Mouse (Mus musculus): ENCODE data around the gene Srpk2. TPM values are rescaled to one million over a fixed set of nuclear protein-coding genes. Genes with fewer than 3 reads are reported as not detected.

The Srpk2 gene
- polyA plus RNA-seq, 1 experiment from 2014 or later = 30.5 TPM

GRCm38 (mm10) chr5:23675499-23676155, 8.8 kb downstream of the Srpk2 start:
- no peaks in the 10 kb centered on the region for H3K9me3 ChIP-seq (ENCODE audit: control insufficient read depth, low read length)
- peak overlapping the region; percentile 79 for H3K9ac ChIP-seq (ENCODE audit: low read depth, low read length)
- H3K4me2 ChIP-seq (ENCODE audit: low read depth, low read length) = peak overlapping the region; percentile 95
- ATAC-seq = peak; percentile 82
- peak overlapping the region; percentile 57 for H3K27ac ChIP-seq (ENCODE audit: low read length)
- no peaks in the 10 kb centered on the region for H3K4me1 ChIP-seq (ENCODE audit: control insufficient read depth, insufficient read depth, low read length)
- peak overlapping the region; percentile 97 for H3K4me3 ChIP-seq (ENCODE audit: low read length)
- no peaks in the 10 kb centered on the region for H3K27me3 ChIP-seq (replicated peaks; ENCODE audit: control insufficient read depth, insufficient read depth, low read length)
- H3K36me3 ChIP-seq (ENCODE audit: control insufficient read depth, insufficient read depth, low read length) = no peaks in the 10 kb centered on the region
- WGBS = under 1% methylated on average over 82 of the region's 95 CpGs

GRCm38 (mm10) chr5:23674829-23675498, 9.5 kb downstream of the Srpk2 start:
- H3K27ac ChIP-seq (ENCODE audit: low read length) = no peak overlapping the region
- H3K27me3 ChIP-seq (replicated peaks; ENCODE audit: control insufficient read depth, insufficient read depth, low read length) = no peaks in the 10 kb centered on the region
- peak overlapping the region; percentile 97 for H3K4me3 ChIP-seq (ENCODE audit: low read length)
- peak overlapping the region; percentile 95 for H3K4me2 ChIP-seq (ENCODE audit: low read depth, low read length)
- ATAC-seq = peak; percentile 68
- peak overlapping the region; percentile 79 for H3K9ac ChIP-seq (ENCODE audit: low read depth, low read length)
- WGBS = under 1% methylated on average over 61 of the region's 61 CpGs
- H3K4me1 ChIP-seq (ENCODE audit: control insufficient read depth, insufficient read depth, low read length) = no peaks in the 10 kb centered on the region
- H3K9me3 ChIP-seq (ENCODE audit: control insufficient read depth, low read length) = no peaks in the 10 kb centered on the region
- H3K36me3 ChIP-seq (ENCODE audit: control insufficient read depth, insufficient read depth, low read length) = no peaks in the 10 kb centered on the region

GRCm38 (mm10) chr5:23672136-23672535, 12.3 kb downstream of the Srpk2 start:
- Histone ChIP-seq H3K9me3 (ENCODE audit: control insufficient read depth, low read length) (no peaks in the 10 kb centered on the region), H3K4me2 (ENCODE audit: low read depth, low read length) (no peak overlapping the region)
- no peak for ATAC-seq

GRCm38 (mm10) chr5:23670880-23671279, 13.5 kb downstream of the Srpk2 start:
- no peaks in the 10 kb centered on the region for H3K27me3 ChIP-seq (replicated peaks; ENCODE audit: control insufficient read depth, insufficient read depth, low read length)
- no peak overlapping the region for H3K27ac ChIP-seq (ENCODE audit: low read length)
- WGBS = 88% methylated on average over 4 of the region's 4 CpGs
- H3K36me3 ChIP-seq (ENCODE audit: control insufficient read depth, insufficient read depth, low read length) = no peaks in the 10 kb centered on the region
- no peaks in the 10 kb centered on the region for H3K9me3 ChIP-seq (ENCODE audit: control insufficient read depth, low read length)
- no peaks in the 10 kb centered on the region for H3K4me1 ChIP-seq (ENCODE audit: control insufficient read depth, insufficient read depth, low read length)
- no peak overlapping the region for H3K9ac ChIP-seq (ENCODE audit: low read depth, low read length)
- H3K4me3 ChIP-seq (ENCODE audit: low read length) = no peak overlapping the region
- no peak overlapping the region for H3K4me2 ChIP-seq (ENCODE audit: low read depth, low read length)
- no peak for ATAC-seq

More at GRCm38 (mm10) chr5:23672136-23672535, 12.3 kb downstream of the Srpk2 start:
- H3K27me3 ChIP-seq (replicated peaks; ENCODE audit: control insufficient read depth, insufficient read depth, low read length) = no peaks in the 10 kb centered on the region
- H3K4me1 ChIP-seq (ENCODE audit: control insufficient read depth, insufficient read depth, low read length) = no peaks in the 10 kb centered on the region
- no peaks in the 10 kb centered on the region for H3K36me3 ChIP-seq (ENCODE audit: control insufficient read depth, insufficient read depth, low read length)
- no peak overlapping the region for H3K4me3 ChIP-seq (ENCODE audit: low read length)
- no peak overlapping the region for H3K9ac ChIP-seq (ENCODE audit: low read depth, low read length)
- 49% methylated on average over 7 of the region's 7 CpGs for WGBS
- no peak overlapping the region for H3K27ac ChIP-seq (ENCODE audit: low read length)

- Histone ChIP-seq H3K4me3 (ENCODE audit: low read length) (no peak overlapping the region), H3K4me1 (ENCODE audit: control insufficient read depth, insufficient read depth, low read length) (no peaks in the 10 kb centered on the region), H3K9ac (ENCODE audit: low read depth, low read length) (no peak overlapping the region), H3K27ac (ENCODE audit: low read length) (no peak overlapping the region), H3K9me3 (ENCODE audit: control insufficient read depth, low read length) (no peaks in the 10 kb centered on the region), H3K36me3 (ENCODE audit: control insufficient read depth, insufficient read depth, low read length) (no peaks in the 10 kb centered on the region), H3K27me3 (replicated peaks; ENCODE audit: control insufficient read depth, insufficient read depth, low read length) (no peaks in the 10 kb centered on the region), H3K4me2 (ENCODE audit: low read depth, low read length) (no peak overlapping the region)
- no peak for ATAC-seq
Observed at GRCm38 (mm10) chr5:23665906-23666305, 18.5 kb downstream of the Srpk2 start.

GRCm38 (mm10) chr5:23661191-23661590, 23.2 kb downstream of the Srpk2 start:
- Histone ChIP-seq H3K27ac (ENCODE audit: low read length) (no peak overlapping the region), H3K4me3 (ENCODE audit: low read length) (no peak overlapping the region), H3K9ac (ENCODE audit: low read depth, low read length) (no peak overlapping the region), H3K4me2 (ENCODE audit: low read depth, low read length) (no peak overlapping the region), H3K36me3 (ENCODE audit: control insufficient read depth, insufficient read depth, low read length) (no peaks in the 10 kb centered on the region), H3K27me3 (replicated peaks; ENCODE audit: control insufficient read depth, insufficient read depth, low read length) (no peaks in the 10 kb centered on the region), H3K9me3 (ENCODE audit: control insufficient read depth, low read length) (no peaks in the 10 kb centered on the region), H3K4me1 (ENCODE audit: control insufficient read depth, insufficient read depth, low read length) (peaks cover 2% of the 10 kb centered on the region; the same call in 1 of the 2 replicates)
- ATAC-seq = no peak
- WGBS = 59% methylated on average over 2 of the region's 2 CpGs

GRCm38 (mm10) chr5:23658017-23658416, 26.4 kb downstream of the Srpk2 start:
- H3K4me1 ChIP-seq (ENCODE audit: control insufficient read depth, insufficient read depth, low read length) = peaks cover 2% of the 10 kb centered on the region
- H3K27me3 ChIP-seq (replicated peaks; ENCODE audit: control insufficient read depth, insufficient read depth, low read length) = no peaks in the 10 kb centered on the region
- H3K27ac ChIP-seq (ENCODE audit: low read length) = no peak overlapping the region
- H3K36me3 ChIP-seq (ENCODE audit: control insufficient read depth, insufficient read depth, low read length) = no peaks in the 10 kb centered on the region
- H3K4me3 ChIP-seq (ENCODE audit: low read length) = no peak overlapping the region
- WGBS = 65% methylated on average over 5 of the region's 5 CpGs
- ATAC-seq = no peak
- no peak overlapping the region for H3K9ac ChIP-seq (ENCODE audit: low read depth, low read length)
- H3K4me2 ChIP-seq (ENCODE audit: low read depth, low read length) = no peak overlapping the region
- H3K9me3 ChIP-seq (ENCODE audit: control insufficient read depth, low read length) = no peaks in the 10 kb centered on the region

- no peaks in the 10 kb centered on the region for H3K36me3 ChIP-seq (ENCODE audit: control insufficient read depth, insufficient read depth, low read length)
- WGBS = 89% methylated on average over 4 of the region's 4 CpGs
- H3K9me3 ChIP-seq (ENCODE audit: control insufficient read depth, low read length) = no peaks in the 10 kb centered on the region
- no peak overlapping the region for H3K9ac ChIP-seq (ENCODE audit: low read depth, low read length)
- peaks cover 2% of the 10 kb centered on the region for H3K4me1 ChIP-seq (ENCODE audit: control insufficient read depth, insufficient read depth, low read length)
- no peak overlapping the region for H3K4me2 ChIP-seq (ENCODE audit: low read depth, low read length)
- no peak for ATAC-seq
- H3K27ac ChIP-seq (ENCODE audit: low read length) = no peak overlapping the region
- no peak overlapping the region for H3K4me3 ChIP-seq (ENCODE audit: low read length)
- H3K27me3 ChIP-seq (replicated peaks; ENCODE audit: control insufficient read depth, insufficient read depth, low read length) = no peaks in the 10 kb centered on the region
Observed at GRCm38 (mm10) chr5:23656590-23656989, 27.8 kb downstream of the Srpk2 start.

- Histone ChIP-seq H3K36me3 (ENCODE audit: control insufficient read depth, insufficient read depth, low read length) (no peaks in the 10 kb centered on the region), H3K9me3 (ENCODE audit: control insufficient read depth, low read length) (no peaks in the 10 kb centered on the region), H3K4me2 (ENCODE audit: low read depth, low read length) (no peak overlapping the region), H3K4me1 (ENCODE audit: control insufficient read depth, insufficient read depth, low read length) (peaks cover 2% of the 10 kb centered on the region), H3K27ac (ENCODE audit: low read length) (no peak overlapping the region), H3K4me3 (ENCODE audit: low read length) (no peak overlapping the region), H3K9ac (ENCODE audit: low read depth, low read length) (no peak overlapping the region), H3K27me3 (replicated peaks; ENCODE audit: control insufficient read depth, insufficient read depth, low read length) (no peaks in the 10 kb centered on the region)
- 68% methylated on average over 1 of the region's 1 CpGs for WGBS
- ATAC-seq = no peak
Observed at GRCm38 (mm10) chr5:23655030-23655429, 29.4 kb downstream of the Srpk2 start.
